In the genomic region with DNA sequence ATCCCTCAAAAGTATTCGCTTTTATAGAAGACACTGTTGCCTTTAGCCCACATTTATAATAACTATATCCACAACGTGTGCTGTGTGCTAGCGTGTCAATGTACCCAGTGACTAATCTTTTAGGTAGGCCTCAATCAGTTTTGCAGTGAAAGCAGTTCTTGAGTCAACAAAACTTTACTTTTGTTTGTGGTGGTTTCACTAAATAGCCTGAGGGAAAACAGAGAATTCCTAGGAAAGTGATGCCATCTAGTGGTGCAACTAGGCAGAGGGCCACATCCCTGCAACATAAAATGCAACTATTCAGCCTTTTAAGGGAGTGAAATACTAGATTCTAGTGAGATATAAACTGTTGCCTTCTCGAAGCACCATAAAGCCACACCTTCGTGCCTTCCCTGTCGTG, we compare ENCODE assay signal across 8 mouse cellular contexts. TPM values are rescaled to one million over a fixed set of nuclear protein-coding genes. Genes with fewer than 3 reads are reported as not detected.
DNase-seq lines count a peak whose midpoint lies in the region; ATAC-seq and TF ChIP-seq lines count a peak whose summit lies in the region.

No protein-coding gene starts in this region.

- H3K4me1 ChIP-seq in neural tube, embryonic 15.5 days = no peaks in the 10 kb centered on the region
- H3K4me1 ChIP-seq in cortical plate, adult 2 months (ENCODE audit: control insufficient read depth, insufficient read depth, low read length) = no peaks in the 10 kb centered on the region

- H3K27me3 ChIP-seq in neural tube, embryonic 15.5 days (replicated peaks) = no peaks in the 10 kb centered on the region

- no peak overlapping the region for H3K27ac ChIP-seq in neural tube, embryonic 15.5 days (replicated peaks)
- no peak overlapping the region for H3K27ac ChIP-seq in cortical plate, adult 2 months (ENCODE audit: insufficient read depth, low read length)

- TF ChIP-seq POLR2A in cortical plate, adult 2 months (IDR thresholded peaks at IDR 0.05; ENCODE audit: extremely low read depth, insufficient read depth, low read length) = no peak

- 28% methylated on average over 6 of the region's 6 CpGs for WGBS in neural tube, embryonic 15.5 days

- no peaks in the 10 kb centered on the region for H3K9me3 ChIP-seq in neural tube, embryonic 15.5 days (replicated peaks)

- DNase-seq in neural tube, embryonic 10.5 days (ENCODE audit: extremely low spot score, low spot score) = peak; percentile 27
- peak; percentile 16 for DNase-seq in WW6 (ENCODE audit: low read depth, low spot score)
- DNase-seq in hindlimb bud, embryonic 11.5 days (ENCODE audit: extremely low spot score, low read depth, low spot score) = peak; percentile 46
- peak; percentile 44 to 58 for DNase-seq in left cerebral cortex, adult 18-20 months (ENCODE audit: low spot score in 2 of 2)

- ATAC-seq in neural tube, embryonic 15.5 days (ENCODE audit: low FRiP score) = no peak; the same call in 1 of the 2 replicates
- peak; percentile 61 for ATAC-seq in neutrophil, adult 5-6 weeks (ENCODE audit: extremely low read depth, insufficient number of reproducible peaks, low FRiP score, poor library complexity, severe bottlenecking)
- ATAC-seq in monocyte, adult 5-6 weeks (replicated peaks; ENCODE audit: insufficient number of reproducible peaks, low FRiP score, low TSS enrichment, poor library complexity, severe bottlenecking) = no peak

- no peak overlapping the region for H3K9ac ChIP-seq in neural tube, embryonic 15.5 days (replicated peaks)

- no peaks in the 10 kb centered on the region for H3K36me3 ChIP-seq in neural tube, embryonic 15.5 days

- TF ChIP-seq CTCF in cortical plate, adult 2 months (IDR thresholded peaks at IDR 0.05; ENCODE audit: extremely low read depth, insufficient read depth, low read length) = peak; percentile 65

- no peak overlapping the region for H3K4me2 ChIP-seq in neural tube, embryonic 15.5 days

- no peak overlapping the region for H3K4me3 ChIP-seq in neural tube, embryonic 15.5 days (replicated peaks)
- no peak overlapping the region for H3K4me3 ChIP-seq in cortical plate, adult 2 months (ENCODE audit: insufficient read depth, low read length)

RNA-seq across cellular contexts. Expression of a gene that starts 25.7 kb away (rescaled TPM):
- polyA plus RNA-seq in neural tube, embryonic 15.5 days (2015; fragmentation: Nextera tagmentation; extraction: Ambion mirVana) = 1.5 and 2.4 TPM in 2 replicates
- polyA plus RNA-seq in cortical plate, adult 2 months (2012; rRNA removed) = 1.7 and 2.0 TPM in 2 replicates
- 1 to 10 TPM; 2.3 to 4.0 TPM for total RNA-seq in left cerebral cortex, adult 18-20 months (2021)
- 0.61 TPM in 1 of 2 replicates, not detected in the other for total RNA-seq in neutrophil, adult 5-6 weeks (2017)
- 0.43 TPM in 1 of 3 replicates, not detected in the others for total RNA-seq in monocyte, adult 5-6 weeks (2017)
